Mouse (Mus musculus): ENCODE results near the gene Tdg.
A peak's percentile ranks its signal among the peaks of the same experiment; 100 is the strongest.

DNA sequence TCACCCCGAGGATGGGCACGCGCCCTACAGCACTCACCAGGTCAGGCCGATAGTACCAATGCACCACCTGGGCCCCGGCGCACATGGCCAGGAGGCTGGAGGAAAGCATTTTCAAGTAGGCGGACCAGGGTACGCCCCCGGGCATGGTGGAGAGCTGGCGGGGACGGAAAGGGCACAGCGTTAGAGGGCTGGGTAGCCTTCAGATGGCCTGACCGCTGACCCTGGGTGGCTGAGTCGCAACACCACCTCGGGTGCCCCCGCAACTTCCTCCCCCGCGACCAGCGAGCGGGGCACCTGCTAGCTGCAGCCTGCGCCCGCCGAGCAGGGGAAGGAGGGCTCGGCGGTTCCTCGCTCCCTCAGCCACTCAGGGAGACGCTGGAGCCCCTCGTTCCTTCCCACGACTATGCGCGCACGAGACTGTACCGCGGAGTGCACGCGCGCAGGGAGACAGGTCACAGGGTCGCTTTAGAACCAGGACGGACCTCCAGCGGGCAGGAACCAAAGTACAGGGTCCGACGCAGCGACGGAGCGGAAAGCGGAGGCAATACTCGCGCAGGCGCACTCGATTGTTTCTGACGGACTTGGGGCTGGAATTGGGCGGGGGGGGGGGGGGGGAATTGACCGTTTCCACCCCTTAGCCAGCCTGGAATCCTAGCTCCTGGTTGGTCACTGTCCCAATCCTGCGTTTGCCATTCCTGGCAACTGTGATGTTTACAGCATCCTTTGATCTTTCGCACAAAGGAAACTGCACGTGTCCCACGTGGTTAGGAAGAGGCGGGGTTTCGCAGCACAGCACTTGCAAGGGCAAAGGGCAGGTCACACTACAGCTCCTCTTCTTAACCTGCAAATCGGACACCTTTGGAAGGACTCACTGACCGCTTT lies 6.7 kb upstream of the Tdg start, which contains the start of gene 1190007I07Rik:
- TF ChIP-seq POLR2A (IDR thresholded peaks at IDR 0.05; ENCODE audit: insufficient read depth, low read length) (peak; percentile 55), CTCF (IDR thresholded peaks at IDR 0.05; ENCODE audit: low read depth, low read length) (no peak), EP300 (IDR thresholded peaks at IDR 0.05; ENCODE audit: insufficient read depth, low read depth, low read length) (peak; percentile 93)

All from ES-Bruce4 (cell line).